Mouse (Mus musculus): Measurements from ENCODE around the gene Stk4. TPM values are rescaled to one million over a fixed set of nuclear protein-coding genes. Genes with fewer than 3 reads are reported as not detected.
A peak's percentile ranks its signal among the peaks of the same experiment; 100 is the strongest.

The Stk4 gene
- total and polyA plus RNA-seq, 3 experiments: 51.4 to 77.5 (median 64.4) TPM

DNA sequence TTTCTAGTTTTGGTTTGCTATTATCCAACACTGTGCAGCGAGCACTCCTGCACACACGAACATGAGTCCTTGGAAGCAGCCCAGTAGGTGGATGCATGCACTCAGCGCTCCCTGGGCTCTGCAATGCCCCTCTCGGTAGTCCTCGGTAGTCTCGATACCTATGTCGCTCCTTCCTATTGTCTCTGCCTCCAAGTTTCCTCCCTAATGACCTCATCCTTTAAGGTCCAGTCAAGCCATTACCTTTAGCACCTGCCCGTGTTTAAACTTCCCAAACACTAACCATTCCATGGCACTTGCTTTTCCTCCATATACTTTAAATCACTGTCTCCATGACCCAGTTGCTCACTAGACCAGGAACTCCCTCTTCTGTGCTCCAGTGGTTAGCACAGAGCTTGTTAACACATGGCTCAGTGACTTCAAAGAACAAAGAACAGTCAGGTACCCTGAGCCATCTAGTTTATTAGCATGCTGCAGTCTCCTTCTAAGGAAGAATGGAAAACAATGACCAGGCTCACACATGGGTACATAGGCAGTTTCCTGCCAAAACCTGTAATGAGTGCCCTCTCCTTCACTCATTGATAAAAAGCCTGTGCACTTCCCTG lies 10.4 kb upstream of the Stk4 start:
- H3K4me3 ChIP-seq (replicated peaks in 1 of 3; ENCODE audit: low read depth in 2 of 3, low read length in 2 of 3, poor library complexity in 1 of 3): no peak overlapping the region
- no peaks in the 10 kb centered on the region for H3K27me3 ChIP-seq (replicated peaks)
- H3K36me3 ChIP-seq (replicated peaks in 1 of 2; ENCODE audit: control insufficient read depth in 1 of 2, insufficient read depth in 1 of 2, low read length in 1 of 2): peaks cover 86 to 94% of the 10 kb centered on the region in 2 experiments
- no peaks in the 10 kb centered on the region for H3K9me3 ChIP-seq (replicated peaks; ENCODE audit: low read length)
- no peaks in the 10 kb centered on the region for H3K79me2 ChIP-seq (replicated peaks; ENCODE audit: control insufficient read depth, extremely low read depth, insufficient read depth, poor library complexity, severe bottlenecking)
- H3K4me2 ChIP-seq (ENCODE audit: insufficient read depth, low read depth, poor library complexity, severe bottlenecking): no peak overlapping the region
- H3K27ac ChIP-seq (ENCODE audit: insufficient read depth, low read depth): no peak overlapping the region
- dilution Hi-C loops (cut with MboI; ENCODE audit: extremely low pct_ligation_motif_present, extremely low pct_unique_long_range_greater_than_20kb, low sequenced_read_pairs): no loop called here
- TF ChIP-seq PAX5 (IDR thresholded peaks at IDR 0.05; ENCODE audit: low read length) (no peak), MAX (IDR thresholded peaks at IDR 0.05; ENCODE audit: low read length) (no peak), CHD2 (IDR thresholded peaks at IDR 0.05; ENCODE audit: low read length) (no peak), USF1 (IDR thresholded peaks at IDR 0.05; ENCODE audit: low read depth, low read length) (no peak), JUN (IDR thresholded peaks at IDR 0.05; ENCODE audit: insufficient read depth, low read depth, low read length) (no peak), MXI1 (IDR thresholded peaks at IDR 0.05; ENCODE audit: low read depth, low read length) (no peak), SMC3 (IDR thresholded peaks at IDR 0.05; ENCODE audit: low read depth, low read length) (no peak), TBP (conservative IDR thresholded peaks at IDR 0.05; ENCODE audit: low read depth, low read length) (no peak), ZNF384 (IDR thresholded peaks at IDR 0.05; ENCODE audit: low read depth, low read length) (no peak), MEF2A (IDR thresholded peaks at IDR 0.05; ENCODE audit: borderline replicate concordance, low read depth, low read length) (no peak), GABPA (IDR thresholded peaks at IDR 0.05; ENCODE audit: insufficient replicate concordance, low read depth, low read length) (no peak), ETS1 (conservative IDR thresholded peaks at IDR 0.05; ENCODE audit: low read depth, low read length) (no peak), POLR2AphosphoS2 (IDR thresholded peaks at IDR 0.05; ENCODE audit: low read depth, low read length) (no peak), POLR2A (IDR thresholded peaks at IDR 0.05; ENCODE audit: low read depth, low read length) (no peak), BHLHE40 (IDR thresholded peaks at IDR 0.05; ENCODE audit: low read depth, low read length) (no peak), KAT2A (IDR thresholded peaks at IDR 0.05; ENCODE audit: insufficient replicate concordance, low read length) (no peak)
- in situ Hi-C loops (cut with MboI; ENCODE audit: low pct_ligation_motif_present, low pct_unique_long_range_greater_than_20kb, low sequenced_read_pairs): no loop called here
- no peaks in the 10 kb centered on the region for H3K4me1 ChIP-seq (ENCODE audit: control insufficient read depth in 1 of 2, insufficient read depth in 2 of 2)
- no peak overlapping the region for H3K9ac ChIP-seq (ENCODE audit: insufficient read depth, low read depth)
- DNase-seq (ENCODE audit: extremely low read depth): no peak

- dilution Hi-C loops (cut with MboI; ENCODE audit: extremely low pct_ligation_motif_present, extremely low pct_unique_long_range_greater_than_20kb, low sequenced_read_pairs): no loop called here
- peak within 1 kb of the TSS; percentile 93 for H3K4me2 ChIP-seq (ENCODE audit: insufficient read depth, low read depth, poor library complexity, severe bottlenecking)
- peaks cover 64% of the 10 kb centered on the region for H3K79me2 ChIP-seq (replicated peaks; ENCODE audit: control insufficient read depth, extremely low read depth, insufficient read depth, poor library complexity, severe bottlenecking)
- no peaks in the 10 kb centered on the region for H3K9me3 ChIP-seq (replicated peaks; ENCODE audit: low read length)
- H3K27ac ChIP-seq (ENCODE audit: insufficient read depth, low read depth): peak within 1 kb of the TSS; percentile 2; the same call in 1 of the 2 replicates
- peaks cover 7 to 40% of the 10 kb centered on the region in 2 experiments; a peak in 3 of 4 replicates for H3K4me1 ChIP-seq (ENCODE audit: control insufficient read depth in 1 of 2, insufficient read depth in 2 of 2)
- in situ Hi-C loops (cut with MboI; ENCODE audit: low pct_ligation_motif_present, low pct_unique_long_range_greater_than_20kb, low sequenced_read_pairs): no loop called here
- peaks cover 11 to 34% of the 10 kb centered on the region in 2 experiments for H3K36me3 ChIP-seq (replicated peaks in 1 of 2; ENCODE audit: control insufficient read depth in 1 of 2, insufficient read depth in 1 of 2, low read length in 1 of 2)
- H3K4me3 ChIP-seq (replicated peaks in 1 of 3; ENCODE audit: low read depth in 2 of 3, low read length in 2 of 3, poor library complexity in 1 of 3): peak within 1 kb of the TSS; percentile 87 to 94 (median 89)
- peak within 1 kb of the TSS; percentile 65 for H3K9ac ChIP-seq (ENCODE audit: insufficient read depth, low read depth)
- no peaks in the 10 kb centered on the region for H3K27me3 ChIP-seq (replicated peaks)
- DNase-seq (ENCODE audit: extremely low read depth): peak; percentile 94
- no peak for TF ChIP-seq RAD21 (IDR thresholded peaks at IDR 0.05; ENCODE audit: low read depth, low read length)
- no peak for TF ChIP-seq MAFK (IDR thresholded peaks at IDR 0.05; ENCODE audit: insufficient replicate concordance, low read length)
- TF ChIP-seq IRF4 (IDR thresholded peaks at IDR 0.05; ENCODE audit: low read depth, low read length): no peak; the same call in 1 of the 2 replicates
- TF ChIP-seq KAT2A (IDR thresholded peaks at IDR 0.05; ENCODE audit: insufficient replicate concordance, low read length): 0 out of 2 replicates have a peak, but pooled peaks have one; percentile 26
- no peak for TF ChIP-seq BHLHE40 (IDR thresholded peaks at IDR 0.05; ENCODE audit: low read depth, low read length)
- TF ChIP-seq JUN (IDR thresholded peaks at IDR 0.05; ENCODE audit: insufficient read depth, low read depth, low read length): no peak
- TF ChIP-seq ZMIZ1 (IDR thresholded peaks at IDR 0.05; ENCODE audit: low read depth, low read length): peak; percentile 95
- no peak for TF ChIP-seq ZNF384 (IDR thresholded peaks at IDR 0.05; ENCODE audit: low read depth, low read length)
- no peak for TF ChIP-seq ZC3H11A (IDR thresholded peaks at IDR 0.05; ENCODE audit: low read depth, low read length)
- no peak; the same call in 1 of the 2 replicates for TF ChIP-seq UBTF (IDR thresholded peaks at IDR 0.05; ENCODE audit: low read depth, low read length)
- no peak for TF ChIP-seq CTCF (conservative IDR thresholded peaks at IDR 0.05 in 1 of 2, IDR thresholded peaks at IDR 0.05 in 1 of 2; ENCODE audit: low read depth in 2 of 2, low read length in 2 of 2)
- peak; percentile 97 for TF ChIP-seq POLR2A (IDR thresholded peaks at IDR 0.05; ENCODE audit: low read depth, low read length)
- peak; percentile 94 for TF ChIP-seq SIN3A (IDR thresholded peaks at IDR 0.05; ENCODE audit: low read length)
- TF ChIP-seq HCFC1 (IDR thresholded peaks at IDR 0.05; ENCODE audit: low read depth, low read length): peak; percentile 65
- TF ChIP-seq USF1 (IDR thresholded peaks at IDR 0.05; ENCODE audit: low read depth, low read length): no peak
- TF ChIP-seq TBP (conservative IDR thresholded peaks at IDR 0.05; ENCODE audit: low read depth, low read length): peak; percentile 94
- no peak for TF ChIP-seq EP300 (IDR thresholded peaks at IDR 0.05; ENCODE audit: low read length)
- TF ChIP-seq CHD2 (IDR thresholded peaks at IDR 0.05; ENCODE audit: low read length): no peak
- no peak for TF ChIP-seq GABPA (IDR thresholded peaks at IDR 0.05; ENCODE audit: insufficient replicate concordance, low read depth, low read length)
- no peak for TF ChIP-seq USF2 (conservative IDR thresholded peaks at IDR 0.05; ENCODE audit: low read depth, low read length)
- TF ChIP-seq PAX5 (IDR thresholded peaks at IDR 0.05; ENCODE audit: low read length): no peak
- TF ChIP-seq ELF1 (IDR thresholded peaks at IDR 0.05; ENCODE audit: low read depth, low read length): peak; percentile 97
- TF ChIP-seq ZKSCAN1 (IDR thresholded peaks at IDR 0.05; ENCODE audit: borderline replicate concordance, low read depth, low read length): no peak
- TF ChIP-seq SMC3 (IDR thresholded peaks at IDR 0.05; ENCODE audit: low read depth, low read length): no peak
These were observed 779 bp downstream of the Stk4 start, which contains the start of gene Tomm34 for GRCm38 (mm10) chr2:164070765-164071436. Gene Tomm34 (minus strand): TSS chr2:164071169.
